ENCODE assay signal across 8 mouse cellular contexts in genomic region chr16:33580736-33581241, GRCm38 (mm10).
A peak's percentile ranks its signal among the peaks of the same experiment; 100 is the strongest.
DNase-seq lines count a peak whose midpoint lies in the region; ATAC-seq lines count a peak whose summit lies in the region.

No protein-coding gene starts in this region.

- H3K27me3 ChIP-seq in forebrain, embryonic 13.5 days, result no peaks in the 10 kb centered on the region
- H3K27me3 ChIP-seq in hindbrain, embryonic 12.5 days, result no peaks in the 10 kb centered on the region
- no peaks in the 10 kb centered on the region for H3K27me3 ChIP-seq in limb, embryonic 15.5 days
- H3K27me3 ChIP-seq in neural tube, embryonic 13.5 days, result no peaks in the 10 kb centered on the region

- H3K9ac ChIP-seq in forebrain, embryonic 13.5 days, result no peak overlapping the region
- no peak overlapping the region; the same call in 1 of the 2 replicates for H3K9ac ChIP-seq in hindbrain, embryonic 12.5 days
- H3K9ac ChIP-seq in limb, embryonic 15.5 days, result no peak overlapping the region
- H3K9ac ChIP-seq in neural tube, embryonic 13.5 days, result no peak overlapping the region

- peak; percentile 33; the same call in 1 of the 2 replicates for ATAC-seq in forebrain, embryonic 13.5 days
- peak; percentile 41 for ATAC-seq in hindbrain, embryonic 12.5 days (ENCODE audit: low FRiP score)
- ATAC-seq in limb, embryonic 15.5 days (ENCODE audit: insufficient number of reproducible peaks, low FRiP score, low TSS enrichment, low read depth), result peak; percentile 45; the same call in 1 of the 2 replicates
- ATAC-seq in neural tube, embryonic 13.5 days (ENCODE audit: low read depth), result peak; percentile 36

- no peak overlapping the region for H3K4me2 ChIP-seq in forebrain, embryonic 13.5 days
- no peak overlapping the region for H3K4me2 ChIP-seq in hindbrain, embryonic 12.5 days (replicated peaks)
- H3K4me2 ChIP-seq in limb, embryonic 15.5 days, result no peak overlapping the region
- no peak overlapping the region for H3K4me2 ChIP-seq in neural tube, embryonic 13.5 days

- no peak overlapping the region for H3K4me3 ChIP-seq in forebrain, embryonic 13.5 days
- H3K4me3 ChIP-seq in hindbrain, embryonic 12.5 days, result no peak overlapping the region
- no peak overlapping the region for H3K4me3 ChIP-seq in limb, embryonic 15.5 days
- H3K4me3 ChIP-seq in neural tube, embryonic 13.5 days, result no peak overlapping the region

- no peaks in the 10 kb centered on the region for H3K9me3 ChIP-seq in forebrain, embryonic 13.5 days (replicated peaks)
- no peaks in the 10 kb centered on the region for H3K9me3 ChIP-seq in hindbrain, embryonic 12.5 days (replicated peaks)
- H3K9me3 ChIP-seq in limb, embryonic 15.5 days, result no peaks in the 10 kb centered on the region
- no peaks in the 10 kb centered on the region for H3K9me3 ChIP-seq in neural tube, embryonic 13.5 days

- H3K4me1 ChIP-seq in forebrain, embryonic 13.5 days, result peaks cover 43% of the 10 kb centered on the region
- peaks cover 33% of the 10 kb centered on the region for H3K4me1 ChIP-seq in hindbrain, embryonic 12.5 days
- H3K4me1 ChIP-seq in limb, embryonic 15.5 days, result peaks cover 56% of the 10 kb centered on the region
- peaks cover 41% of the 10 kb centered on the region for H3K4me1 ChIP-seq in neural tube, embryonic 13.5 days (replicated peaks)

- peak overlapping the region; percentile 77 for H3K27ac ChIP-seq in forebrain, embryonic 13.5 days
- peak overlapping the region; percentile 74 for H3K27ac ChIP-seq in hindbrain, embryonic 12.5 days
- H3K27ac ChIP-seq in limb, embryonic 15.5 days, result peak overlapping the region; percentile 67
- H3K27ac ChIP-seq in neural tube, embryonic 13.5 days (replicated peaks), result peak overlapping the region; percentile 65

- H3K36me3 ChIP-seq in forebrain, embryonic 13.5 days (ENCODE audit: poor library complexity, severe bottlenecking), result no peaks in the 10 kb centered on the region
- no peaks in the 10 kb centered on the region for H3K36me3 ChIP-seq in hindbrain, embryonic 12.5 days
- H3K36me3 ChIP-seq in limb, embryonic 15.5 days, result no peaks in the 10 kb centered on the region
- H3K36me3 ChIP-seq in neural tube, embryonic 13.5 days, result no peaks in the 10 kb centered on the region

- peak; percentile 30 for DNase-seq in left cerebral cortex, postnatal 4 days
- no peak for DNase-seq in left cerebral cortex, postnatal 36 days (ENCODE audit: low spot score in 2 of 2)
- DNase-seq in right cerebral cortex, postnatal 14 days, result no peak
- DNase-seq in thymus, postnatal 10 days (ENCODE audit: low spot score in 2 of 2), result no peak

- intact Hi-C loops in left cerebral cortex, postnatal 4 days (cut with DNase I), result no loop called here
- intact Hi-C loops in left cerebral cortex, postnatal 36 days (cut with DNase I), result no loop called here
